Mouse (Mus musculus) heart, postnatal 0 days (tissue): ENCODE data around the gene Esr1.

Source experiments
- CTCF ChIP-seq: IDR thresholded peaks from 2 replicates; pipeline ENCODE4 v1.5.1; 2016; ENCODE audit warnings: antibody characterized with exemption, control low read depth, low read depth
- EP300 ChIP-seq: IDR thresholded peaks from 2 replicates; pipeline ENCODE4 v1.6.1; 2016; ENCODE audit warnings: antibody characterized with exemption, low read depth

GRCm38 (mm10) chr10:5045671-5046070, 434.3 kb downstream of the Esr1 start:
- TF ChIP-seq CTCF, result no peak
- no peak for TF ChIP-seq EP300
